Mouse (Mus musculus) olfactory bulb, adult 2 months (tissue): ENCODE measurements around the gene Ncoa3. TPM values are rescaled to one million over a fixed set of nuclear protein-coding genes. Genes with fewer than 3 reads are reported as not detected.
A peak's percentile ranks its signal among the peaks of the same experiment; 100 is the strongest.

Experiments used
- H3K27ac ChIP-seq: fragments of 200-500 bp; 2 replicates; pipeline ENCODE4 v1.5.1; 2012; ENCODE audit warnings: low read depth, low read length; ENCODE audit not compliant: insufficient read depth
- H3K4me1 ChIP-seq: fragments of 200-500 bp; 2 replicates; pipeline ENCODE4 v1.6.1; 2012; ENCODE audit warnings: low read length; ENCODE audit not compliant: control insufficient read depth, insufficient read depth
- H3K4me3 ChIP-seq: fragments of 200-500 bp; 2 replicates; pipeline ENCODE4 v1.5.1; 2012; ENCODE audit warnings: mild to moderate bottlenecking, low read depth, low read length, moderate library complexity; ENCODE audit not compliant: insufficient read depth
- CTCF ChIP-seq: fragments of 200-500 bp; IDR thresholded peaks from 2 replicates; pipeline ENCODE4 v1.5.1; 2012; ENCODE audit warnings: low read depth, mild to moderate bottlenecking, low read length, moderate library complexity; ENCODE audit not compliant: insufficient read depth
- POLR2A ChIP-seq: fragments of 200-500 bp; IDR thresholded peaks from 2 replicates; pipeline ENCODE4 v1.6.1; 2012; ENCODE audit warnings: mild to moderate bottlenecking, low read depth, low read length, moderate library complexity; ENCODE audit not compliant: insufficient read depth
- WGBS: fragments of 180-500 bp; shearing (Covaris S2); methylation state at CpG from one replicate; pipeline ENCODE4 v1.1.7; 2018; 5-methylcytosine and 5-hydroxymethylcytosine counted together
- polyA plus RNA-seq: library from polyadenylated mRNA; stranded (reverse); fragments of >200 nt; gene quantifications from 2 replicates; pipeline ENCODE4 v1.2.4, GENCODE M21; 2012; ENCODE audit warnings: low replicate concordance; ENCODE audit not compliant: missing spikeins, insufficient read depth, insufficient read length

Ncoa3 gene
- polyA plus RNA-seq, 1 experiment: not detected

DNA sequence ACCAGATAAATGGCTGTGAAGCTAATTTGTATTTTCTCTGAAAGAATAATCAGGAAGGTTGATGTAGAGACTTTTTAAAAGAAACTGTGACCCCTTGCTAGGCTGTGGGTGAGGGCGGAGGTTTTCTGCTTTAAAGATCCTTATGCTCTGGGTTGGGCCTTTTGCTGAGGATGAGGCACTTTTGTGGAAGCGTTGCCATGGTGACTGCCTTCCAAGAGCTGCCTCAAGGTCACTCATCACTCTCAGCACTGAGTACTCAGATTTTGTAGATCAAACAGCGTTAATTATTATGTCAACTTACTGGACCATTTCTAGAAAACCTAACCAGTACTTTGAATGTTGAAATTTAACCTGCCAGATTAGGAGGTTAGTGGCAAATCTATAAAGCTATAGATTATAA, 29.2 kb downstream of the Ncoa3 start:
- 19% methylated on average over 3 of the region's 3 CpGs for WGBS
- peaks cover 5% of the 10 kb centered on the region for H3K4me1 ChIP-seq
- TF ChIP-seq CTCF (no peak), POLR2A (no peak)
- H3K27ac ChIP-seq: no peak overlapping the region
- H3K4me3 ChIP-seq: no peak overlapping the region

- WGBS: 22% methylated on average over 8 of the region's 8 CpGs
- Histone ChIP-seq H3K4me1 (peaks cover 5% of the 10 kb centered on the region), H3K4me3 (no peak overlapping the region), H3K27ac (peak overlapping the region; percentile 59)
- TF ChIP-seq CTCF: no peak
- no peak for TF ChIP-seq POLR2A
These were observed 29.9 kb downstream of the Ncoa3 start for GRCm38 (mm10) chr2:166022327-166022726.

DNA sequence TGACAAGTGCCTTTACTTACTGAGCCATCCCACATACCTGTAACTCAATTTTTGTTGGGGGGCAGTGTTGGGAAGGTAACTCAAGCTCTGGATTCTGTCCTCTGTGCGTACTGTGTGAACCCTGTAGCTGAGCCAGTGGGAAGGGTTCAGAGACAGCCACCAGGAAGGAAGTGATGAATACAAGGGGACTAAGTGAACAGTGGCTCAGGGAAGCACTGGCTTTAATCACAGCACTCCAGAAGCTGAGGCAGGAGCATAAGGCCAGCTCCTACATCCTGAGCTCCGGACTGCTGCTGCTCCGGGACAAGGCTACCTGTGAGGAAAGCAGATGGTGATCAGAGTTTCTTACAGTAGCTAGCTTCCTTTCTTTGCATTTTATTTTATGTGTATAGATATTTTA, 31.6 kb downstream of the Ncoa3 start:
- no peak for TF ChIP-seq CTCF
- TF ChIP-seq POLR2A: no peak
- Histone ChIP-seq H3K27ac (no peak overlapping the region), H3K4me1 (peaks cover 2% of the 10 kb centered on the region), H3K4me3 (no peak overlapping the region)
- 91% methylated on average over 3 of the region's 3 CpGs for WGBS

DNA sequence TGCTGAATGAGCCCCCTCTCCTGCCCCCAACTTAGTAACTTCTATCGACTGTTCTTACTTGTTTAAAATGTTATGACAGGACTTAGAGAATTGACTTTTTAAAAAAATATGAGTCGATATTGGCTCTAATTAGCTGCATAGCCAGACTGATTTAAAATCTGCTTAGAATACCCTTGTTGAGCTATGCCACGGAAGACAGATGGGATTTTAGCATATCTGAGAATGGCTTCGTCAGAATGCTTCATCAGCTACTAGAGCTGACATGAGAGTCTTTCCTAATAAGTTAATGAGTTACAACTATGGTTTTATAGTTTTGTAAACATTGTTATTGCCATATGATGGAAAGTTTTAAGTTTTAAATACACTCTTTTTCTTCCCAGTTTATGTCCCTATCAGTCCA, 32.2 kb downstream of the Ncoa3 start:
- 88% methylated on average over 4 of the region's 4 CpGs for WGBS
- TF ChIP-seq CTCF (no peak), POLR2A (no peak)

DNA sequence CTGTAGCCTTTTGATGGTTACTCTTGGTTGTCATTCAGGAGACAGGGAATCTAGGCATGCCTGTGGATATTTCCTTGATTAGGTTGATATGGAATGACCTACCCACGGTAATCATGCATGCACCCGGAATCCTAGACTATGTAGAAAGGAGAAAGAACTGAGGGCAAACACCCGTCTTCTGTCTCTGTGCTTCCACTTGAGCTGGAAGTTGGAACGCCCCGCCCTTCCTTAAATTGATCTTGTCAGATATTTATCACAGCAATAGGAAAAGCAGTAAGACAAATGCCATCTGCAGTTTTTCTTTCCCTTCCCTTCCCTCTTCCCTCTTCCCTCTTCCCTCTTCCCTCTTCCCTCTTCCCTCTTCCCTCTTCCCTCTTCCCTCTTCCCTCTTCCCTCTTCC, 33.5 kb downstream of the Ncoa3 start:
- WGBS: 87% methylated on average over 5 of the region's 5 CpGs
- TF ChIP-seq CTCF (no peak), POLR2A (no peak)

More for the DNA sequence above, 32.2 kb downstream of the Ncoa3 start:
- Histone ChIP-seq H3K27ac (no peak overlapping the region), H3K4me1 (peaks cover 5% of the 10 kb centered on the region), H3K4me3 (no peak overlapping the region)

GRCm38 (mm10) chr2:166027834-166028233, 35.4 kb downstream of the Ncoa3 start:
- no peak overlapping the region for H3K4me3 ChIP-seq
- 97% methylated on average over 3 of the region's 3 CpGs for WGBS
- peaks cover 13% of the 10 kb centered on the region for H3K4me1 ChIP-seq
- H3K27ac ChIP-seq: no peak overlapping the region
- no peak for TF ChIP-seq POLR2A
- no peak for TF ChIP-seq CTCF

More for the DNA sequence above, 33.5 kb downstream of the Ncoa3 start:
- Histone ChIP-seq H3K27ac (no peak overlapping the region), H3K4me1 (peaks cover 7% of the 10 kb centered on the region), H3K4me3 (no peak overlapping the region)

DNA sequence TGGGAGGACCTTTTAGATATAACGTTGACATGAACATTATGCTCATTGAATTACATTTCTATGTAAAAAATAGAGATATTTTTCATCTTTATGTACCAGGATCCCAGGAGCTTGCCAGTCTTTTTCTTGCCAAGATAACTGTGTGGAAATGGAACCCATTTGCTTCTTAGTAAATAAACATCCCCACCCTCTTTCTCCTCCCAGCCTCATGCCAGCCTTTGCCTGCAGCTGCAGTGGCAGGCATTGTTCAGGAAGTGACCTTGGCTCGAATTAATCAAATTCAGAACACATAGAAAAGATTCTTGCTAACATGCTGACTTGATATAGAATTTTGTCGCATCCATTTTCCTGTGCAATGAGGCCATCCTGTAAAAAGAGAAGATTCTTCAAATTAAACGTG, 36.8 kb downstream of the Ncoa3 start:
- TF ChIP-seq CTCF: no peak
- TF ChIP-seq POLR2A: no peak
- 25% methylated on average over 4 of the region's 4 CpGs for WGBS
- H3K4me1 ChIP-seq: peaks cover 16% of the 10 kb centered on the region
- no peak overlapping the region for H3K4me3 ChIP-seq
- peak overlapping the region; percentile 61 for H3K27ac ChIP-seq

DNA sequence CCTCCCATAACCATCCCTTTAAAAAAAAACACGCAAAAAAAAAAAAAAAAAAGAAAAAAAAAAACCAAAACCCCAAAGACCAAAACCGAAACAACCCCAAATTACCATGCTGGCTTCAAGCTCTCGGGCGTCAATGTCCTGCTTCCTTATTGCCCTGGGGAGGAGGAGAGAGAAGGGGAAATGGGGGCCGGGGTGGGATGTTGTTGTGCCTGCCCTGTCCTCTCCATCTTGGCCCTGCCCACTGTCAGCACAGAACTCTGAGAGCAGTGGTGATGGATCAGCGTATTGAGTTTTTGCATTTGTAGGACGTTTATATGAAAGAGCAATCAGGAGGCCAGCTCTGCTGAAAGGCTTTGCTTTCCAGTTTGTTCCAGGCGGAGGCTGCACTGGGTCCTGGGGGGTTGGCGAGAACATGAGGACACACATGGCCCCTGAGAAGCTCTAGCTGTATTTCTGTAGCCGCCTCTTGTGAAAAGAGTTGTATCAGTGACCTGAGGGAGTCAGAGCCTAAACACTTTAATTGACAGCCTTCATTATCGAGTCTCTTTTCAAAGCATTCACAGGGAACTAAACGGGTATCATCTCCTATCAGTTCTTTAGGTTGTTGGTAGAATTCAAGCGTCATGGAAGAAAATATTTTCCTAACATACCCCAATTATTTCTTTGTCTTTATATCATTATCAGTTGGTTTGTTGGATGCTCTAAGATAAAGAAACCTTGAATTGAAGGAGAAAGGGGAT, 38.0 kb downstream of the Ncoa3 start:
- 20% methylated on average over 13 of the region's 13 CpGs for WGBS
- peaks cover 19% of the 10 kb centered on the region for H3K4me1 ChIP-seq
- peak overlapping the region; percentile 8 for H3K4me3 ChIP-seq
- peak overlapping the region; percentile 89 for H3K27ac ChIP-seq
- no peak for TF ChIP-seq CTCF
- no peak for TF ChIP-seq POLR2A

GRCm38 (mm10) chr2:166031120-166031929, 38.9 kb downstream of the Ncoa3 start:
- Histone ChIP-seq H3K4me3 (peak overlapping the region; percentile 16), H3K4me1 (peaks cover 19% of the 10 kb centered on the region), H3K27ac (peak overlapping the region; percentile 63)
- 18% methylated on average over 7 of the region's 7 CpGs for WGBS
- TF ChIP-seq POLR2A: no peak
- no peak for TF ChIP-seq CTCF
